Mouse (Mus musculus) small intestine, adult 2 months (tissue): ENCODE results near the gene Gcc1. TPM values are rescaled to one million over a fixed set of nuclear protein-coding genes. Genes with fewer than 3 reads are reported as not detected.

ENCODE experiments used
- H3K27ac ChIP-seq: fragments of 200-500 bp; 2 replicates; pipeline ENCODE4 v1.5.1; 2012; ENCODE audit warnings: low read depth, low read length, control low read depth, inconsistent platforms; ENCODE audit not compliant: insufficient read depth
- H3K27me3 ChIP-seq: fragments of 200-500 bp; 2 replicates; pipeline ENCODE4 v1.6.1; 2012; ENCODE audit warnings: mild to moderate bottlenecking, moderate library complexity, low read length, inconsistent platforms; ENCODE audit not compliant: control insufficient read depth, insufficient read depth
- H3K36me3 ChIP-seq: fragments of 200-500 bp; 2 replicates; pipeline ENCODE4 v1.6.1; 2012; ENCODE audit warnings: mild to moderate bottlenecking, low read length, control low read depth, inconsistent platforms; ENCODE audit not compliant: control insufficient read depth, insufficient read depth
- H3K4me1 ChIP-seq: fragments of 200-500 bp; 2 replicates; pipeline ENCODE4 v1.6.1; 2012; ENCODE audit warnings: low read length, inconsistent platforms, mixed read lengths; ENCODE audit not compliant: control insufficient read depth, insufficient read depth, insufficient read length
- H3K4me3 ChIP-seq: fragments of 200-500 bp; 2 replicates; pipeline ENCODE4 v1.5.1; 2012; ENCODE audit warnings: low read depth, mild to moderate bottlenecking, control low read depth, inconsistent platforms, low read length, moderate library complexity
- CTCF ChIP-seq: fragments of 200-500 bp; IDR thresholded peaks from 2 replicates; pipeline ENCODE4 v1.5.1; 2012; ENCODE audit warnings: low read depth, mild to moderate bottlenecking, control low read depth, inconsistent platforms, low read length, moderate library complexity, mixed read lengths; ENCODE audit not compliant: insufficient replicate concordance, insufficient read length; ENCODE audit errors: extremely low read depth
- POLR2A ChIP-seq: fragments of 200-500 bp; IDR thresholded peaks from 2 replicates; pipeline ENCODE4 v1.6.1; 2012; ENCODE audit warnings: low read depth, mild to moderate bottlenecking, control low read depth, inconsistent platforms, low read length, moderate library complexity
- WGBS: fragments of 180-500 bp; shearing (Covaris S2); methylation state at CpG from one replicate; pipeline ENCODE4 v1.1.7; 2018; 5-methylcytosine and 5-hydroxymethylcytosine counted together
- polyA plus RNA-seq: library from polyadenylated mRNA; depleted of rRNA; stranded (reverse); fragments of >200 nt; gene quantifications from 2 replicates; pipeline ENCODE4 v1.2.3, GENCODE M21; 2012

Gcc1 gene
- polyA plus RNA-seq, 1 experiment: 6.3 TPM

- Histone ChIP-seq H3K4me3 (no peak overlapping the region), H3K4me1 (no peaks in the 10 kb centered on the region; the same call in none of the 2 replicates), H3K27ac (no peak overlapping the region), H3K27me3 (no peaks in the 10 kb centered on the region), H3K36me3 (no peaks in the 10 kb centered on the region)
- WGBS: 9% methylated on average over 5 of the region's 5 CpGs
- no peak for TF ChIP-seq POLR2A
- TF ChIP-seq CTCF: peak; percentile 65; the same call in 1 of the 2 replicates
Measured at GRCm38 (mm10) chr6:28460534-28460933, 32.3 kb upstream of the Gcc1 start.

DNA sequence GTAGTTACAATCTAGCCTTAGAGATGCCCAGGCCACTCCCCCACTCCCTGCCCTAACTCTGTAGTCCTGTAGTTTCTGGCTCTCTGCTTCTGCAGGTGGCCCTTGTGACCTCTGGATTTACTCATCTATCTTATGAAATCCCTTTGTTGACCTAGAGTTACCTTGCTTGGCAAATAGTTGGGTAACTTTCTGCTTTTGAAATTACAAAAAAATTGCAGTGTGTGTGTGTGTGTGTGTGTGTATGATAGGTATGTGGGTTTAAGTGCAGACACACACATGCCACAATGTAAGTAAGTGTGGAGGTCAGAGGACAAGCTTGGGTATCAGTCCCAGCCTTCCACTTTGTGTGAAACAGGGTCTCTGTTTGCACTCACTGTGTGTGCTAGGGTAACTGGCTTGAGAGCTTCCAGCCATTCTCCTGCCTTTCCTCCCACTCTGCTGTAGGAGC lies 31.1 kb upstream of the Gcc1 start:
- no peaks in the 10 kb centered on the region for H3K27me3 ChIP-seq
- H3K36me3 ChIP-seq: no peaks in the 10 kb centered on the region
- no peak overlapping the region for H3K4me3 ChIP-seq
- H3K27ac ChIP-seq: no peak overlapping the region
- no peaks in the 10 kb centered on the region; the same call in 1 of the 2 replicates for H3K4me1 ChIP-seq
- TF ChIP-seq POLR2A: no peak
- TF ChIP-seq CTCF: no peak

- H3K4me3 ChIP-seq: no peak overlapping the region
- TF ChIP-seq CTCF (no peak), POLR2A (no peak)
- H3K36me3 ChIP-seq: no peaks in the 10 kb centered on the region
- under 1% methylated on average over 12 of the region's 12 CpGs for WGBS
- H3K4me1 ChIP-seq: peaks cover 2% of the 10 kb centered on the region; the same call in 1 of the 2 replicates
- H3K27ac ChIP-seq: no peak overlapping the region
- peaks cover 5% of the 10 kb centered on the region for H3K27me3 ChIP-seq
Measured at GRCm38 (mm10) chr6:28450977-28451376, 22.8 kb upstream of the Gcc1 start.

DNA sequence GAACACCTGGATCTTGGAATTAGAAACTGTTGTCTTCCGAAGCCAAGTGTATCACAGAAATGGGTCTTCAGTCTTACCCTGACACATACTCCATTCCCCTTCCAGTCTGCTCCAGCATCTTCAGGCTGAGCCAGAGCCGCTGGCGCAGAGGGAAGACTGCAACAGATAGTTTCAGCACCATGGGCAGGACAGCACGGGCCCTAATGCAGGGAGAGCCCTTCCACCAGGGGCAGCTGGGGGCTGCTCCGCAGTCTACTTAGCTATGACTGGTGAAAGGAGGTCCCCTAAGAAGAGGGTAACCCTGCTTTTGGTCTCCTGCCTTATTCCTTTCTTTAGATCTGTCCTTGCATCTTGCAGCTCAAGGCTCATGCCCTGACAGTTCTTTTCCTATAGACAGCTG lies 22.3 kb upstream of the Gcc1 start:
- peaks cover 2% of the 10 kb centered on the region; the same call in 1 of the 2 replicates for H3K4me1 ChIP-seq
- no peak overlapping the region for H3K4me3 ChIP-seq
- peaks cover 5% of the 10 kb centered on the region for H3K27me3 ChIP-seq
- TF ChIP-seq POLR2A (no peak), CTCF (no peak)
- no peaks in the 10 kb centered on the region for H3K36me3 ChIP-seq
- no peak overlapping the region for H3K27ac ChIP-seq
- 18% methylated on average over 5 of the region's 5 CpGs for WGBS

DNA sequence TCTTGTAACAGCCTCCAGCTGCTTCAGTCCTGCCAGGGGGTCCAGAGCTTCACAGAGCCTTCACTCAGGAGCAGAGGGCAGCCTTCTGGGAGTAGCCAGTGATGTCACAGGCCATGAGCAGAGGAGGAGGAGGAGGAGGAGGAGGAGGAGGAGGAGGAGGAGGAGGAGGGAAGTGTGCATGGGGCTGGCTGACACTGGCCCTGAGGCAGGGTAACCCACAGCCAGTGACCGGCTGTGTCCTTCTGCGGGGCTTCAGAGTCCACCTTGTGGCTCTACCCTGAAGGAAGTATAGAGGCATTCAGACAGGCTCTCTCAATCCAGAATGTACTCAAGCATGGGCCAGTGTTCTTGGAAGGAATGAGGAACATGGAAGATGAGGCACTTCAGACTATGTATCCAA lies 21.1 kb upstream of the Gcc1 start, which contains the start of gene Pax4:
TSS of gene Pax4 (minus strand) at position 101 of the 400 bp plus-strand sequence.
- WGBS: 80% methylated on average over 2 of the region's 2 CpGs
- no peak within 1 kb of the TSS for H3K4me3 ChIP-seq
- TF ChIP-seq POLR2A: no peak
- no peak for TF ChIP-seq CTCF
- H3K36me3 ChIP-seq: no peaks in the 10 kb centered on the region
- H3K4me1 ChIP-seq: peaks cover 2% of the 10 kb centered on the region; the same call in 1 of the 2 replicates
- H3K27ac ChIP-seq: no peak within 1 kb of the TSS
- peaks cover 5% of the 10 kb centered on the region for H3K27me3 ChIP-seq

DNA sequence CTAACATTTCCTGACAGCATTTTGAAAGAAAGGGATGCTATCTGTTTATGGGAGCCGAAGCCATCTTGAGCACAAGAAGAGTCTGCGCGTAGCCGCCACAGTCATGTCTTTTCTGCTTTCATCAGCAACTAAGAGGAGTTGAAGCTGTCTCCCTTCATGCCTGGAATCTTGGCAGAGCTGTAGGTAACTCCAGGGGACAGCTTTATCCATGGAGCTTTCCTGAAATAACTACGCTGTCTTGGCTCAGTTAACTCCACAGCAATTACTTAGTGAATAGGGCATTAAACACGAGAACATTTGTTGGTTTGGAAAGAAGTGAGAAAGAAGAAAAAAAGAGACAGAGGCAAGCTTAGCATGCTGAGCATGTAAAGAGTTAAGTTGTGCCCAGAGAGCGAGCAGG lies 19.7 kb upstream of the Gcc1 start:
- Histone ChIP-seq H3K4me3 (no peak overlapping the region), H3K27ac (no peak overlapping the region), H3K36me3 (no peaks in the 10 kb centered on the region), H3K4me1 (no peaks in the 10 kb centered on the region), H3K27me3 (peaks cover 5% of the 10 kb centered on the region)
- WGBS: 79% methylated on average over 7 of the region's 7 CpGs
- TF ChIP-seq POLR2A (no peak), CTCF (no peak)

GRCm38 (mm10) chr6:28431538-28431855 lies 3.3 kb upstream of the Gcc1 start:
- Histone ChIP-seq H3K36me3 (peaks cover 4% of the 10 kb centered on the region; the same call in 1 of the 2 replicates), H3K27ac (0 out of 2 replicates have a peak overlapping the region, but pooled peaks have one; percentile 1), H3K4me1 (no peaks in the 10 kb centered on the region), H3K4me3 (no peak overlapping the region; the same call in 1 of the 2 replicates), H3K27me3 (no peaks in the 10 kb centered on the region)
- 31% methylated on average over 6 of the region's 6 CpGs for WGBS
- TF ChIP-seq POLR2A (no peak), CTCF (no peak)

DNA sequence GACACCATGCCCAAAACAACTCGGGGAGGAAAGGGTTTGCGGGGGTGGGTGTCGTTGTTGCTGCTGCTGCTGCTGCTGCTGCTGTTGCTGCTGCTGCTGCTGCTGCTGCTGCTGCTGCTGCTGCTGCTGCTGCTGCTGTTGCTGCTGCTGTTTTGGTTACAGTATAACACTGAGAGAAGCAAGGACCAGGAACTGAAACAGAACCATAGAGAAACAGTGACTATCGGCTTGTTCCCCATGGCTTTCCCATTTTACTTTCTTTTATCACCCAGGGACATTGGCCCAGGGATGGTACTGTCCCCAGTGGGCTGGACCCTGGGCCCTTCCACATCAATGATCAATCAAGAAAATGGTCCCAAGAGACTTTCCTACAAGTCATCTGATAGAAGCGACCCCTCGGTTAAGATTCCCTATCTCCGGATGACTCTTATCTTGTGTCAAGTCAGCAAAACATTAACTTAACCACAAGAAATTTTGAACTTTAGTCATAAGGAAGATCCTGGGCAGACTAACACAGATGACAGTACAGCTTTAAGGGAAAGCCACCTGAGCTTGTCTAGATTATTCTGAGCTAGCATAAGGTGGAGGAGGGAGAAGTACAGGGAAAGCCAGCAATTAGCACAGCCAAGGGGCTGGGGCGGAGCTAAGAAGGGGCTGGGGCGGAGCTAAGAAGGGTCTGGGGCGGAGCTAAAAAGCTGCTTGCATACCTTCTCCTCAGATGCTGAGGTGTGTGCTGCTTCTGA lies 2.8 kb upstream of the Gcc1 start:
- no peak overlapping the region; the same call in 1 of the 2 replicates for H3K4me3 ChIP-seq
- TF ChIP-seq POLR2A (no peak), CTCF (no peak)
- 42% methylated on average over 10 of the region's 10 CpGs for WGBS
- H3K4me1 ChIP-seq: no peaks in the 10 kb centered on the region
- H3K27ac ChIP-seq: 0 out of 2 replicates have a peak overlapping the region, but pooled peaks have one; percentile 1
- H3K36me3 ChIP-seq: peaks cover 8% of the 10 kb centered on the region
- H3K27me3 ChIP-seq: no peaks in the 10 kb centered on the region
